Mouse (Mus musculus): ENCODE measurements around the gene Dgka.
A peak's percentile ranks its signal among the peaks of the same experiment; 100 is the strongest.

Dgka gene

GRCm38 (mm10) chr10:128744680-128745601 is at the start of gene Dgka:
Gene Dgka (minus strand): TSS chr10:128744855.
- peak; percentile 87 for DNase-seq

GRCm38 (mm10) chr10:128794391-128794790 is 49.7 kb upstream of the Dgka start:
- DNase-seq: no peak

- no peak for DNase-seq
Measured at GRCm38 (mm10) chr10:128793258-128793657, 48.6 kb upstream of the Dgka start.

- no peak for DNase-seq
Measured at GRCm38 (mm10) chr10:128792041-128792440, 47.4 kb upstream of the Dgka start.

- DNase-seq: no peak
Measured at GRCm38 (mm10) chr10:128790398-128791124, 45.9 kb upstream of the Dgka start, which contains the start of gene Mmp19. Gene Mmp19 (plus strand): TSS chr10:128790910.

GRCm38 (mm10) chr10:128780200-128780599 is 35.5 kb upstream of the Dgka start:
- no peak for DNase-seq

GRCm38 (mm10) chr10:128779011-128779795 is 34.5 kb upstream of the Dgka start:
- no peak for DNase-seq

GRCm38 (mm10) chr10:128778441-128778840 is 33.8 kb upstream of the Dgka start:
- no peak for DNase-seq

- no peak for DNase-seq
Measured at GRCm38 (mm10) chr10:128773685-128774084, 29.0 kb upstream of the Dgka start.

- DNase-seq: no peak
Measured at GRCm38 (mm10) chr10:128772895-128773294, 28.2 kb upstream of the Dgka start.

- peak; percentile 86 for DNase-seq
Measured at GRCm38 (mm10) chr10:128748252-128748864, 3.7 kb upstream of the Dgka start.

- DNase-seq: peak; percentile 77
Measured at GRCm38 (mm10) chr10:128747646-128748251, 3.1 kb upstream of the Dgka start, which contains the start of gene Pym1. Gene Pym1 (plus strand): TSS chr10:128747889.

GRCm38 (mm10) chr10:128746972-128747645 is 2.5 kb upstream of the Dgka start:
- peak; percentile 34 for DNase-seq

GRCm38 (mm10) chr10:128745946-128746613 is 1.4 kb upstream of the Dgka start:
- DNase-seq: peak; percentile 84

- DNase-seq: no peak
Measured at GRCm38 (mm10) chr10:128744211-128744610, 444 bp downstream of the Dgka start.

- peak; percentile 77 for DNase-seq
Measured at GRCm38 (mm10) chr10:128743791-128744191, 864 bp downstream of the Dgka start.

GRCm38 (mm10) chr10:128743235-128743634 is 1.4 kb downstream of the Dgka start:
- DNase-seq: no peak

- DNase-seq: peak; percentile 38
Measured at GRCm38 (mm10) chr10:128742616-128743015, 2.0 kb downstream of the Dgka start.

GRCm38 (mm10) chr10:128740296-128740695 is 4.4 kb downstream of the Dgka start:
- DNase-seq: no peak

- DNase-seq: no peak
Measured at GRCm38 (mm10) chr10:128737435-128737834, 7.2 kb downstream of the Dgka start.

- no peak for DNase-seq
Measured at GRCm38 (mm10) chr10:128731992-128732391, 12.7 kb downstream of the Dgka start.

Measured in thymus, postnatal 4 days (tissue).